Mouse (Mus musculus) heart, postnatal 0 days (tissue): ENCODE measurements around the gene Syngap1. TPM values are rescaled to one million over a fixed set of nuclear protein-coding genes. Genes with fewer than 3 reads are reported as not detected.

ENCODE experiments used
- ATAC-seq: fragments of 200-750 bp; cut with Nextera tagmentation; 2 replicates; pipeline ENCODE4 v1.8.0; 2017; ENCODE audit warnings: low read depth, moderate number of reproducible peaks, moderate library complexity; ENCODE audit not compliant: insufficient read depth
- DNase-seq: peaks from one replicate; pipeline ENCODE4 v3.0.0-alpha.2; 2016; ENCODE audit warnings: low spot score
- H3K27ac ChIP-seq: fragments of 300-500 bp; sonication (generic); 2 replicates; pipeline ENCODE4 v1.5.1; 2014; ENCODE audit warnings: low read depth, mild to moderate bottlenecking
- H3K27me3 ChIP-seq: fragments of 300-500 bp; sonication (generic); 2 replicates; pipeline ENCODE4 v1.6.1; 2014; ENCODE audit warnings: low read length, mixed read lengths; ENCODE audit not compliant: control insufficient read depth, insufficient read depth
- H3K36me3 ChIP-seq: fragments of 300-500 bp; sonication (generic); replicated peaks from 2 replicates; pipeline ENCODE4 v1.6.1; 2014; ENCODE audit warnings: low read length, mixed read lengths; ENCODE audit not compliant: control insufficient read depth, insufficient read depth
- H3K4me1 ChIP-seq: fragments of 300-500 bp; sonication (generic); 2 replicates; pipeline ENCODE4 v1.6.1; 2014; ENCODE audit warnings: antibody characterized with exemption; ENCODE audit not compliant: control insufficient read depth, insufficient read depth
- H3K4me2 ChIP-seq: fragments of 300-500 bp; sonication (generic); 2 replicates; pipeline ENCODE4 v1.6.1; 2014; ENCODE audit warnings: low read depth, mild to moderate bottlenecking, low read length, moderate library complexity
- H3K4me3 ChIP-seq: fragments of 300-500 bp; sonication (generic); 2 replicates; pipeline ENCODE4 v1.5.1; 2014; ENCODE audit warnings: low read depth, low read length
- H3K9ac ChIP-seq: fragments of 300-500 bp; sonication (generic); replicated peaks from 2 replicates; pipeline ENCODE4 v1.6.1; 2014; ENCODE audit warnings: low read depth, low read length, mixed read lengths
- H3K9me3 ChIP-seq: fragments of 300-500 bp; sonication (generic); replicated peaks from 2 replicates; pipeline ENCODE4 v1.6.1; 2016; ENCODE audit warnings: low read length; ENCODE audit not compliant: control insufficient read depth
- CTCF ChIP-seq: IDR thresholded peaks from 2 replicates; pipeline ENCODE4 v1.5.1; 2016; ENCODE audit warnings: antibody characterized with exemption, control low read depth, low read depth
- EP300 ChIP-seq: IDR thresholded peaks from 2 replicates; pipeline ENCODE4 v1.6.1; 2016; ENCODE audit warnings: antibody characterized with exemption, low read depth
- WGBS: fragments of 180-500 bp; shearing (Covaris S2); extraction: QIAGEN DNeasy Blood & Tissue Kit; methylation state at CpG from one replicate; pipeline ENCODE4 v1.1.7; 2014; 5-methylcytosine and 5-hydroxymethylcytosine counted together
- polyA plus RNA-seq: library from polyadenylated mRNA; unstranded; fragments of >200 nt; fragmentation: Nextera tagmentation; extraction: Ambion mirVana; gene quantifications from 2 replicates; pipeline ENCODE4 v1.2.1, GENCODE M21; 2015
- total RNA-seq: library from RNA; depleted of rRNA; stranded (reverse); fragments of >200 nt; gene quantifications from 2 replicates; pipeline ENCODE4 v1.2.3, GENCODE M21; 2014; ENCODE audit warnings: low replicate concordance

Syngap1 gene
- total and polyA plus RNA-seq, 2 experiments from 2014 or later: 0.45 to 4.3 TPM

DNA sequence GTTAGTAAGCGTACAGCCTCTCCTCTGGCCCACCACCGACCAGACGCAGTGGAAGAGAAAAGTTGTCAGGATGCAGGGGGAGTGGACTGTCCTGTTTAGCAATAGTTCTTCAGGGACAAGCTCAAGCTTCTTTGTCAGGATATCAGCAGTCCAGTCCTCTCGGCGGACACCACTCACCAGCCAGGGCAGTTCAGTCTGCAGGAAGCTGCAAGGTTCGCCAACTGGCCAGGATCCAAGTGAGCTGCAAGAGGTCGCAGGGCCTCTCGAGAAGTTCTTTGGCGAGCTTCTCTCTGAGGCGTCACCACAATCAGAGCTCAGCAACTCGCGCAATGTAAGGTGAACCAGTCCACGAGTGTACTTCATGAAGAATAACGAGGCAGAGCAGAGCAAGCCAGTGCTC is 53.4 kb downstream of the Syngap1 start:
- DNase-seq: peak; percentile 86
- TF ChIP-seq CTCF: no peak
- TF ChIP-seq EP300: no peak
- ATAC-seq: peak; percentile 77
- WGBS: 18% methylated on average over 14 of the region's 14 CpGs
- Histone ChIP-seq H3K4me3 (no peak overlapping the region), H3K36me3 (no peaks in the 10 kb centered on the region), H3K27me3 (no peaks in the 10 kb centered on the region), H3K27ac (peak overlapping the region; percentile 78), H3K9ac (no peak overlapping the region), H3K4me2 (peak overlapping the region; percentile 30; the same call in 1 of the 2 replicates), H3K9me3 (no peaks in the 10 kb centered on the region), H3K4me1 (peaks cover 17% of the 10 kb centered on the region)

DNA sequence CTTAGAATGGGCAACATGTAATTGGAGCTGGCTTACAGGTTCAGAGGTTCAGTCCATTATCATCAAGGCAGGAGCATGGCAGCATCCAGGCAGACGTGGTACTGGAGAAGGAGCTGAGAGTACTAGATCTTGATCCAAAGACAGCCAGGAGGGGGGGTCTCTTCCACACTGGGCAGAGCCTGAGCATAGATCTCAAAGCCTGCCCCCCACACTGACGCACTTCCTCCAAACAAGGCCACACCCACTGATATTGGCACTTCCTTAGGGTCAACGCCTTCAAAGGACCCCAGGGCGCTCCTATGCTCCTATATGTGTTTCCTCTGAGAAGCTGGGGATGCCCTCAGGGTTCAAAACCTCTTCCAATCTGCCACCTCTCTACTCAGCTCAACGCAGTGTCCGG is 54.0 kb downstream of the Syngap1 start:
- Histone ChIP-seq H3K4me3 (no peak overlapping the region), H3K4me2 (no peak overlapping the region; the same call in 1 of the 2 replicates), H3K9ac (no peak overlapping the region), H3K27ac (peak overlapping the region; percentile 78), H3K9me3 (no peaks in the 10 kb centered on the region), H3K4me1 (peaks cover 17% of the 10 kb centered on the region), H3K27me3 (no peaks in the 10 kb centered on the region), H3K36me3 (no peaks in the 10 kb centered on the region)
- 74% methylated on average over 6 of the region's 6 CpGs for WGBS
- TF ChIP-seq EP300 (no peak), CTCF (no peak)
- DNase-seq (no peak), ATAC-seq (0 out of 2 replicates have a peak, but pooled peaks have one; percentile 24)

DNA sequence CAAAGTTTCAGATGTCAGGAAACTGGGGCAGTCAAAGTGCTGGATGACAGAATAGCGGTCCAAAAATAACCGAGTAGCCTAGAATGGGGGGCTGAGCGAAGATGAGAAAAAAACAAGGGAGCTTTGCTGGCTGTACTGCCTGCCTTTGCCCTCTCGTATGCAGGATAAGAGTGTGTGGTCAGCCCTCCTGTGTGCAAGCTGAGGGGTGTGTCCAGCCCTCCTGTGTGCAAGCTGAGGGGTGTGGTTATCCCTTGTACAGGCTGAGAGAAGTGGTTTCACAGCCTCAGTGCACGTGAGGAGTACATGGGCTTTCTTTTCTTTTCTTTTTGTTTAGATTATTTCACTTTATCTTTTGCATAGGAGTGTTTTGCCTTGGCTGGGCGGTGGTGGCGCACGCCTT is 54.5 kb downstream of the Syngap1 start:
- Histone ChIP-seq H3K9me3 (no peaks in the 10 kb centered on the region), H3K4me2 (peak overlapping the region; percentile 10; the same call in 1 of the 2 replicates), H3K27ac (peak overlapping the region; percentile 78; the same call in 1 of the 2 replicates), H3K27me3 (no peaks in the 10 kb centered on the region), H3K9ac (no peak overlapping the region), H3K4me1 (peaks cover 17% of the 10 kb centered on the region), H3K36me3 (no peaks in the 10 kb centered on the region), H3K4me3 (no peak overlapping the region)
- ATAC-seq (peak; percentile 50), DNase-seq (peak; percentile 11)
- 44% methylated on average over 8 of the region's 8 CpGs for WGBS
- TF ChIP-seq CTCF: no peak

DNA sequence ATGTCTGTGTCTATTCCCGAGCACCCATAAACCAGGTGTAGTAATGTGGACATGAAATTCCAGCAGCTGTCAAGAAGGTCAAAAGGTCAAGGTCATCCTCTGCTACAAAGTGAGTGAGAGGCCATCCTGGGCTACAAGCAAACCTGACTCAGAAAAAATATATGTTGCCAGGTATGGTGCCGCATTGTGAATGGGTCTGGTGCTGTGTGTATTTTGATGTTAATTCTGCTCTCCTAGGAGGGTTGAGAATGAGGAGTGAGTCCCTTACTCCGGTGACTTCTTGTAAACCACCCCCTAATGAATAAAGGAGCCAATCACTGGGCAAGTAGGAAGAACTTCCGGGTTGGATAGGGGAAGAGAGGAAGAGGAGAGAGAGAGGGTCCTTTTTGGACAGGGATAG is 56.6 kb downstream of the Syngap1 start:
- H3K27ac ChIP-seq: no peak overlapping the region
- H3K4me1 ChIP-seq: peaks cover 17% of the 10 kb centered on the region
- ATAC-seq (no peak), DNase-seq (no peak)
- H3K4me2 ChIP-seq: no peak overlapping the region
- H3K36me3 ChIP-seq: no peaks in the 10 kb centered on the region
- H3K4me3 ChIP-seq: no peak overlapping the region
- WGBS: 80% methylated on average over 4 of the region's 4 CpGs
- H3K9ac ChIP-seq: no peak overlapping the region
- no peaks in the 10 kb centered on the region for H3K9me3 ChIP-seq
- H3K27me3 ChIP-seq: no peaks in the 10 kb centered on the region
- TF ChIP-seq CTCF (no peak), EP300 (no peak)

DNA sequence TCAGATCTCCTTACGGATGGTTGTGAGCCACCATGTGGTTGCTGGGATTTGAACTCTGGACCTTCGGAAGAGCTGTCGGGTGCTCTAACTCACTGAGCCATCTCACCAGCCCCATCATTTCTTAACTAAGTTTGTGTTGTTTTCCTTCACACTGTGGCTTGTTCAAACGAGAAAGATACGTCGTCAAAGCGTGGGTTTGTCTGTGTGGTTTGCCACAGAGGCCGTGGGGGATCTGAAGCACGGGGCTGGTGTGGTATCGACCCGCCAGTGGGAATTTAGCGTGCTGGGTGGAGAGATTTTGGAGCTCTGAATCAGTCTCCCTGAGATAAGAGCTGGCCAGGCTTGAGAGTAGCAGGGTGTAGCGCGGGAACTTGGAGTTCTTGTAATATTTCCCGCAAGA is 57.2 kb downstream of the Syngap1 start:
- no peak for DNase-seq

DNA sequence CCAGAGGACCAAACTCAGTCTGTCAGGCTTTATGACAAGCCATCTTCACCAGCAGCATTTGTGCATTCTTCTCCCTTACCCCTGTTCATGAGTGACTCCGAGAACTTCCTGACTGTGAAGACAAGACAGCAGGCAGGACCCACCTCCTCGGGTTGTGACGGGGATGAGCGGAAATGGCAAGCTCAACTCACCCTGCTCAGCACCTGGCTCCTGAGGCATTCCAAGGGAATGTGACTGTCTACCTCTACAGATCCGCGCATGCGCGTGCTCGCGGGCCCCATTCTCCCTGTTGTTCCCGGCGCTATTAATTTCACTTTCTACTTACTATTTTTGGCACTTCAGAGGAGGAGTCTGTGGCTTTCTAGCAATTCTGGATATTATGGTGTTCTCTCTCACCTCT is 58.9 kb downstream of the Syngap1 start:
- no peak overlapping the region for H3K4me3 ChIP-seq
- no peaks in the 10 kb centered on the region for H3K9me3 ChIP-seq
- no peak overlapping the region for H3K27ac ChIP-seq
- peak overlapping the region; percentile 38 for H3K4me2 ChIP-seq
- no peaks in the 10 kb centered on the region for H3K36me3 ChIP-seq
- DNase-seq (no peak), ATAC-seq (no peak)
- peaks cover 7% of the 10 kb centered on the region for H3K4me1 ChIP-seq
- no peak overlapping the region for H3K9ac ChIP-seq
- TF ChIP-seq CTCF (no peak), EP300 (no peak)
- WGBS: 51% methylated on average over 12 of the region's 12 CpGs
- no peaks in the 10 kb centered on the region for H3K27me3 ChIP-seq

More for the DNA sequence above, 57.2 kb downstream of the Syngap1 start:
- ATAC-seq: no peak
- no peak overlapping the region for H3K4me2 ChIP-seq
- no peak overlapping the region for H3K27ac ChIP-seq
- H3K9me3 ChIP-seq: no peaks in the 10 kb centered on the region
- TF ChIP-seq EP300 (no peak), CTCF (no peak)
- 54% methylated on average over 15 of the region's 15 CpGs for WGBS
- H3K9ac ChIP-seq: no peak overlapping the region
- H3K27me3 ChIP-seq: no peaks in the 10 kb centered on the region
- peaks cover 17% of the 10 kb centered on the region for H3K4me1 ChIP-seq
- no peak overlapping the region for H3K4me3 ChIP-seq
- H3K36me3 ChIP-seq: no peaks in the 10 kb centered on the region
